Mouse (Mus musculus) neural tube, embryonic 15.5 days (tissue): ENCODE measurements around the gene Tex46. TPM values are rescaled to one million over a fixed set of nuclear protein-coding genes. Genes with fewer than 3 reads are reported as not detected.
A peak's percentile ranks its signal among the peaks of the same experiment; 100 is the strongest.

Source experiments
- ATAC-seq: fragments of 200-750 bp; cut with Nextera tagmentation; 2 replicates; pipeline ENCODE4 v1.8.0; 2017; ENCODE audit warnings: mild to moderate bottlenecking, moderate TSS enrichment, moderate library complexity; ENCODE audit not compliant: low FRiP score
- H3K27ac ChIP-seq: fragments of 300-500 bp; sonication (generic); replicated peaks from 2 replicates; pipeline ENCODE4 v1.5.1; 2015; ENCODE audit warnings: mild to moderate bottlenecking, inconsistent platforms
- H3K27me3 ChIP-seq: fragments of 300-500 bp; sonication (generic); replicated peaks from 2 replicates; pipeline ENCODE4 v1.6.1; 2015; ENCODE audit warnings: inconsistent platforms
- H3K36me3 ChIP-seq: fragments of 300-500 bp; sonication (generic); 2 replicates; pipeline ENCODE4 v1.6.1; 2015; ENCODE audit warnings: inconsistent platforms
- H3K4me1 ChIP-seq: fragments of 300-500 bp; sonication (generic); 2 replicates; pipeline ENCODE4 v1.6.1; 2015; ENCODE audit warnings: inconsistent platforms
- H3K4me2 ChIP-seq: fragments of 300-500 bp; sonication (generic); 2 replicates; pipeline ENCODE4 v1.6.1; 2015; ENCODE audit warnings: inconsistent platforms, mild to moderate bottlenecking, moderate library complexity
- H3K4me3 ChIP-seq: fragments of 300-500 bp; sonication (generic); replicated peaks from 2 replicates; pipeline ENCODE4 v1.5.1; 2015; ENCODE audit warnings: mild to moderate bottlenecking, inconsistent platforms
- H3K9ac ChIP-seq: fragments of 300-500 bp; sonication (generic); replicated peaks from 2 replicates; pipeline ENCODE4 v1.6.1; 2015; ENCODE audit warnings: mild to moderate bottlenecking, inconsistent platforms
- H3K9me3 ChIP-seq: fragments of 300-500 bp; sonication (generic); replicated peaks from 2 replicates; pipeline ENCODE4 v1.6.1; 2016; ENCODE audit warnings: inconsistent platforms
- WGBS: fragments of 180-500 bp; shearing (Covaris S2); methylation state at CpG from one replicate; pipeline ENCODE4 v1.1.7; 2015; ENCODE audit warnings: mixed read lengths; 5-methylcytosine and 5-hydroxymethylcytosine counted together
- polyA plus RNA-seq: library from polyadenylated mRNA; unstranded; fragments of >200 nt; fragmentation: Nextera tagmentation; extraction: Ambion mirVana; gene quantifications from 2 replicates; pipeline ENCODE4 v1.2.1, GENCODE M21; 2015

The Tex46 gene
- polyA plus RNA-seq, 1 experiment from 2014 or later: not detected

DNA sequence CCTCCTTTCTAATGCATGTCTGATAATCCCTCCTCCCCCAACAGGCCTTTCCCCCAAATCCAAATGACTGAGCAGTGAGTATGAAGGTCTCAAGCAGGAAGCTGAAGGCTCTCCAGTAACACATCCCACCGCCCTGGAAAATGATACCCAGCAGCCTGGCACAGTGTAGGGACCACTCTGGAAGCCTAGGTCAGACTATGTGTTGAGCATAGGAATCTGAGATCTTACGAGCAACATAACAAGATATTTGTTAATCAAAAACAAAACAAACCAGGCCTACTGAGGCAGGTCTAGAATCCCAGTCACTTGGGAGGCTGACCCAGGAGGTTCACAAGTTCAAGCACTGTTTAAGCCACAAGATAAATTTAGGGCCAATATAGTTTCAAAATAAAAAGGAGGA, 9.7 kb upstream of the Tex46 start:
- H3K4me3 ChIP-seq: peak overlapping the region; percentile 67
- WGBS: 86% methylated on average over 2 of the region's 2 CpGs
- peak overlapping the region; percentile 68 for H3K4me2 ChIP-seq
- H3K27ac ChIP-seq: peak overlapping the region; percentile 96; the same call in 1 of the 2 replicates
- H3K9ac ChIP-seq: peak overlapping the region; percentile 98; the same call in 1 of the 2 replicates
- no peaks in the 10 kb centered on the region for H3K27me3 ChIP-seq
- no peaks in the 10 kb centered on the region for H3K36me3 ChIP-seq
- ATAC-seq: no peak
- peaks cover 23% of the 10 kb centered on the region for H3K4me1 ChIP-seq
- no peaks in the 10 kb centered on the region for H3K9me3 ChIP-seq

DNA sequence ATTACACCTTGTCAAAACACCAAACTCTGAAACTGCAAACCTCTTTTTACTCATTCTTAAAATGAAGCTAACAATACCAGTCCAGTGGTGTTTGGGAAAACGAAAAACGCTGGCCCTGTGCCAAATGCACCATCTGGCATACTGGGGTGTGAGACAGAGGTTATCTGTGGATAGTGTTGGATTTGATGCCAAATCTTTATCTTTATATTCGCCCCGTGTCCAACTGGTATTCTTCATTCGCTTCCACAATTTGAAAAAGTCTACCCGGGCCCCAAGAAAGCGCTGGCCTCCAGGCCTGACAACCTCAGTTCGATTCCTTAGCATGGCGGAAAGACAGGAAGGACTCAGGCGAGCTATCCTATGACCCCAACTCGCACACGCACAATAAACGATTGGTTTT, 8.8 kb upstream of the Tex46 start:
- H3K9me3 ChIP-seq: no peaks in the 10 kb centered on the region
- under 1% methylated on average over 13 of the region's 13 CpGs for WGBS
- H3K36me3 ChIP-seq: no peaks in the 10 kb centered on the region
- no peak for ATAC-seq
- peaks cover 23% of the 10 kb centered on the region for H3K4me1 ChIP-seq
- H3K4me3 ChIP-seq: peak overlapping the region; percentile 67
- H3K4me2 ChIP-seq: peak overlapping the region; percentile 68
- peak overlapping the region; percentile 96 for H3K27ac ChIP-seq
- H3K9ac ChIP-seq: peak overlapping the region; percentile 98
- no peaks in the 10 kb centered on the region for H3K27me3 ChIP-seq

DNA sequence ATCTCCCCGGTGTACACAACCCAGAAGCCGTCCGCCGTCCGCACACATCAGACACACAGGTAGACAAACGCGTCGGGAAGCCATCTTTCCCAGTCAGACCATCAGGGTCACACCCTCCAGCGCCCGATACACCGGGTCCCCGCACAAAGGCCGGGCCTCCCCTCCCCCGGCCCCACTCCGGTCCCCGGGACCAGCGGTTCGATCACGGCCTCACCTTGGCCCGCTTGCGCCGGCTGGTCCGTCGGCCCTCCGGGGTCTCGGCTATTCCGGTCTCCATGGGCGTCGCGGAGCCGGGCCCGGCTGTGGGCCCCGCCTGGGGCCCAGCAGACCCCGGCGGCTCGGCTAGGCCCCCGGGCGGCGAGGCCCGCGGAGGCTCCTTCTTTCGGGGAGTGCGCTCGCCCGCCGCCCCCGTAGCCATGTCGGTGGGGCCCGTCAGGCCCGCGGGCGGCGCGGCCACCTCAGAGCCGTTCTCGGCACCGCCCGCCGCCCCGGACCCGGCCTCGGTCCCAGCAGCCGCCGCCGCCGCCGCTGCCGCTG, 8.2 kb upstream of the Tex46 start:
- no peaks in the 10 kb centered on the region for H3K36me3 ChIP-seq
- peak; percentile 53 for ATAC-seq
- H3K9ac ChIP-seq: peak overlapping the region; percentile 98
- peak overlapping the region; percentile 67 for H3K4me3 ChIP-seq
- H3K27me3 ChIP-seq: no peaks in the 10 kb centered on the region
- WGBS: under 1% methylated on average over 47 of the region's 68 CpGs
- peak overlapping the region; percentile 68 for H3K4me2 ChIP-seq
- peak overlapping the region; percentile 96 for H3K27ac ChIP-seq
- H3K4me1 ChIP-seq: peaks cover 23% of the 10 kb centered on the region
- H3K9me3 ChIP-seq: no peaks in the 10 kb centered on the region

DNA sequence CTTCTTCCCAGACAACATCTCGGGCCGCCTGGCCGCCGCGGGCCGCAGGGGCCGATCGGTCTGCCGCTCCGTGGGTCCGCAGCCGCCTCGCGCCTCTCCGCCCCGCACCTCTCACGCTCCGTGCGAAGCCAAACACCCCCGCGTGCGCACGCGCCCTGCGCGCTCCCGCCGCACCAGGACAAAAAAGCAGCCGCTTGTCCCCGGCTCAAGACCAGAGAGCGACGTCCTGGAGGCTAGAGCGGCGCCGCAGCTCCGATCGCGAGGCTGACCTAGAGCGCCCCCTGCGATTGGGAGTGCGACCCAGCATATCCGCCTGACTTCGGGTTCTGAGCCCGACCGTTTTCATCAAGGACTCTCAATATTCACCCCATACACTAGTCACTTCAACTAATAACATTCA, 7.7 kb upstream of the Tex46 start, which contains the start of gene Kdm1a:
Gene Kdm1a (minus strand): TSS at position 156 of the 400 bp plus-strand sequence.
- ATAC-seq: peak; percentile 85
- Histone ChIP-seq H3K27ac (peak within 1 kb of the TSS; percentile 96), H3K4me2 (peak within 1 kb of the TSS; percentile 68), H3K9me3 (no peaks in the 10 kb centered on the region), H3K4me1 (peaks cover 21% of the 10 kb centered on the region), H3K9ac (peak within 1 kb of the TSS; percentile 98), H3K36me3 (no peaks in the 10 kb centered on the region), H3K4me3 (peak within 1 kb of the TSS; percentile 67), H3K27me3 (no peaks in the 10 kb centered on the region)
- WGBS: under 1% methylated on average over 40 of the region's 45 CpGs

DNA sequence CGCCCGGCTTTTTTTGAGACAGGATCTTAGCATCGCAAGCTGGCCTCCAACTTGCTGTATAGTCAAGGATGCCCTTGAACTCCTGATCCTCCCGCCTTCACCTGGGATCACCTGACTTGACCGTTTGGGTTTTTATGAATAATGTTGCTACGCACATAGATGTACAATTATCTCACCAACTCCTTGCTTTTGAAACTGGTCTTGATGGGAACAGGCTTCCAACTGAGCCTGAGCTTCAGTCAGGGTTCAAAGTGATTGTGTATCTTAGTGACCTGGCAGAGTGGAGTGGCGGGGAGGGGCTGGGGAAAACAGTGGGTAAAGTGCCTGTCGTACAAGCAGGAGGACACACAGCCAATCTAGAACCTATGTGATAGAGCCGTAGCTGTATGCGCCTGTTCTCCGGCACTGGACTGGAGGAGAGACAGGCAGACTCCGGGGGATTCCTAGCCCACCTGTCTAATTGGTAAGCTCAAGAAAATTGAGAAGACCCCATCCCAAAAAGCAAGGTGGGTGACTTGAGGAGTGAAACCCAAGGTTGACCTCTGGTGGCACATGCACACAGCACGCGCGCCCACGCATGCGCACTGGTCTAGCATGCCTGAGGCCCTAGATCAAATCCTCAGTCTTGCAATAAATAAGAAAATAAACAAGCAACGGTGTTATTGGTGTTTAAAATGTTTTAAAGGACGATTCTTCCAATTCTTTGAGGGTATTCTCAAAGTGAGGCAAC, 4.3 kb upstream of the Tex46 start:
- H3K9me3 ChIP-seq: no peaks in the 10 kb centered on the region
- no peak overlapping the region for H3K9ac ChIP-seq
- 93% methylated on average over 19 of the region's 19 CpGs for WGBS
- H3K27ac ChIP-seq: no peak overlapping the region
- no peak for ATAC-seq
- H3K36me3 ChIP-seq: no peaks in the 10 kb centered on the region
- H3K4me3 ChIP-seq: no peak overlapping the region
- H3K4me1 ChIP-seq: peaks cover 4% of the 10 kb centered on the region
- no peak overlapping the region for H3K4me2 ChIP-seq
- no peaks in the 10 kb centered on the region for H3K27me3 ChIP-seq

DNA sequence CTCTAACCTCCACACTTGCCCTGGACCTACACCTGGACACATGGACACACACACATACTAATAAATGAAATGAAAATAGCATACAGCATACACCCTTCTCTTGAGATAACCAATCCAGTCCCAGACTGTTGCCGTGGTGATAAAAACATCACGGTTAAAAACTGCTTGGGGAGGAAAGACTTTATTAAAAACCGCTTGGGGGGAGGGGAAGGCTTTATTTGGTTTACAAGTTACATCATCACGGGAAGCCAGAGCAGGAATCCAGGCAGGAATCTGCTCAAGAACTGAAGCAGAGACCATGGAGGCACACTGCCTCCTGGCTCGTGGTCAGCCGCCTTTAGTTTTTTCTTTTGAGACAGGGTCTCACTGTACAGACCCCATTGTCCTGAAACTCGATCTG, 3.4 kb downstream of the Tex46 start:
- Histone ChIP-seq H3K27ac (no peak overlapping the region), H3K4me3 (no peak overlapping the region), H3K27me3 (no peaks in the 10 kb centered on the region), H3K9me3 (no peaks in the 10 kb centered on the region), H3K9ac (no peak overlapping the region), H3K4me1 (no peaks in the 10 kb centered on the region), H3K4me2 (no peak overlapping the region), H3K36me3 (no peaks in the 10 kb centered on the region)
- no peak for ATAC-seq
- WGBS: 63% methylated on average over 7 of the region's 7 CpGs

DNA sequence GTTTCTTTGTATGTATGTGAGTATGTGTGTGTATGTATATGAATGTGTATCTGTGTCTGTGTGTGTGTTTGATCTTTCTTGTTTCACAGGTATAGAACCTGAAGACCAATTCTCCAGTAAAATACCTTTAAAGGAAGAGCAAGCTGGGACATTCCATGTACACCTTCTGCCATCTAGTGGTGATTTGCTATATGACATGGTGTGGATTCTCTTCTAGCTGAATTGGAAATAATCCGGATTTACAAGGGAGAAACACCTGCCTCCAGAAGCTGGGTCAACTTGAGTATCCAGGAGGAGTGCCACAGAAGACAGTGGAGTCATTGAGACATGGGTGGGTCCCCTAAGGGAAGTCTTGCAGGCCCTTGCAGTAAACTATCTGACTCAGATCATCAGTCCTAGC, 11.1 kb downstream of the Tex46 start:
- Histone ChIP-seq H3K27me3 (0 out of 2 replicates have a peak, but pooled peaks cover 8% of the 10 kb centered on the region), H3K4me1 (no peaks in the 10 kb centered on the region), H3K27ac (no peak overlapping the region), H3K9ac (no peak overlapping the region), H3K4me3 (no peak overlapping the region), H3K4me2 (no peak overlapping the region), H3K9me3 (no peaks in the 10 kb centered on the region), H3K36me3 (no peaks in the 10 kb centered on the region)
- 0% methylated on average over 1 of the region's 1 CpGs for WGBS
- no peak for ATAC-seq

DNA sequence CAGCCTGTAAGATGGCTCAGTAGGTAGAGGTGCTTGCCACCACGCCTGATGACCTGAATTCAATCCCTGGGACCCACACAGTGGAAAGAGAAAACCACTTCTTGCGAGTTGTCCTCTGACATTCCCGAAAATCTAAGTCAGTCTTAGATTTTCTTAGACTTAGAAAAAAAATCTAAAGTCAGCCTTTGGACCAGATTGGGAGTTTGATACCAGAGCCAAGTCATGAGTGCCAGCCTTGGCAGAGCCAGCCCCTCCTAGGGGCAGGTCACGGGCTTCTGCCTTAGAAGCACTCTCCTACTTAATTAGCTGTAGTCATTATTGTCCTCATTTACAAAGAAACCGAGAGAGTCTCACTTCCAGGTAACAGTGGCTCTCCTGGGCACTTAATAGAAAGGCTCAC, 11.7 kb downstream of the Tex46 start:
- no peak overlapping the region for H3K9ac ChIP-seq
- no peak overlapping the region for H3K4me2 ChIP-seq
- 0 out of 2 replicates have a peak, but pooled peaks cover 8% of the 10 kb centered on the region for H3K27me3 ChIP-seq
- no peak overlapping the region for H3K4me3 ChIP-seq
- no peak overlapping the region for H3K27ac ChIP-seq
- no peaks in the 10 kb centered on the region for H3K9me3 ChIP-seq
- H3K36me3 ChIP-seq: no peaks in the 10 kb centered on the region
- ATAC-seq: no peak
- 54% methylated on average over 5 of the region's 5 CpGs for WGBS
- no peaks in the 10 kb centered on the region for H3K4me1 ChIP-seq

DNA sequence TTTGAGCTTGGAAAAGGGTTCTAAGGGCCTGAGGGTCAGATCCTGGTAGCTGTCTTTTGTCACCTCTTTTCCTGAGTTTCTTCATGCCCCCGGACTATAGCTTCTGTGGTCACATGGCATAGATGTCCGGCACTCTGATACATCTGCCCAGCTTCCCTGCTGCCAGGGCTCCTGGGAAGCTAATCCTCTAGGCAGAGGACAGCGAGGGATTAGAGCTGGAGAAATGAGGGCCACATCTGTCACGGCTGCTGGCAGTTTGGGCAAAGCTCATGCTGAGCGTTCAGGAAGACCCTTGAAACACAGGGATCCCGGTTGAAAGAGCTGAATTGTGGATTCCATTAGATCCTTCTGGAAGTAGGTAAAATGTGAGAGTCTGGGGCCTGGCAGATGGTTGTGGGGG, 12.2 kb downstream of the Tex46 start, which contains the start of gene Lactbl1:
Gene Lactbl1 (plus strand): TSS at position 234 of the 400 bp plus-strand sequence.
- WGBS: 51% methylated on average over 6 of the region's 6 CpGs
- Histone ChIP-seq H3K4me2 (no peak within 1 kb of the TSS), H3K27me3 (0 out of 2 replicates have a peak, but pooled peaks cover 8% of the 10 kb centered on the region), H3K4me1 (no peaks in the 10 kb centered on the region), H3K9me3 (no peaks in the 10 kb centered on the region), H3K36me3 (no peaks in the 10 kb centered on the region), H3K27ac (no peak within 1 kb of the TSS), H3K9ac (no peak within 1 kb of the TSS), H3K4me3 (no peak within 1 kb of the TSS)
- ATAC-seq: no peak

DNA sequence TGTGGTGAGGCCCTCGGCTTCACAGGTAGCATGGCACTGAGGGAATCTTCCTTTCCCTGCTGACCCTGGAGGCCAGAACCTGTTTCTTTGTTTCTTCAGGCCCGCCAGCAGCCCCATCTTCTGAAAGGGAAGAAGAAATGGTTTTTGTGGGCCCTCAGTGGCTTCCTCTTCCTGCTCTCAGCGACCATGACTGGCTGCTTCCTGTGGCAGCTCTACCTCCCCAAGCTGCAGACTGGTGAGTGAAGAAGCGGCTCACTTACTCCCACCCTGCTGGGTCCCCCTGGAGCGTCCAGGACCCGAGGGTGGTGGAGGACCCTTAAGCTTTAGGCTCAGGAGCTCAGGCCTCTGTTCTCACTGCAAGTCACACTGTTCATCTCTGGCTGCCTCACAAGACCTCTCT, 16.4 kb downstream of the Tex46 start:
- H3K4me2 ChIP-seq: no peak overlapping the region
- no peaks in the 10 kb centered on the region for H3K9me3 ChIP-seq
- H3K36me3 ChIP-seq: no peaks in the 10 kb centered on the region
- 71% methylated on average over 6 of the region's 6 CpGs for WGBS
- 0 out of 2 replicates have a peak, but pooled peaks cover 8% of the 10 kb centered on the region for H3K27me3 ChIP-seq
- H3K27ac ChIP-seq: no peak overlapping the region
- no peak overlapping the region for H3K4me3 ChIP-seq
- H3K4me1 ChIP-seq: no peaks in the 10 kb centered on the region
- H3K9ac ChIP-seq: no peak overlapping the region
- no peak for ATAC-seq

DNA sequence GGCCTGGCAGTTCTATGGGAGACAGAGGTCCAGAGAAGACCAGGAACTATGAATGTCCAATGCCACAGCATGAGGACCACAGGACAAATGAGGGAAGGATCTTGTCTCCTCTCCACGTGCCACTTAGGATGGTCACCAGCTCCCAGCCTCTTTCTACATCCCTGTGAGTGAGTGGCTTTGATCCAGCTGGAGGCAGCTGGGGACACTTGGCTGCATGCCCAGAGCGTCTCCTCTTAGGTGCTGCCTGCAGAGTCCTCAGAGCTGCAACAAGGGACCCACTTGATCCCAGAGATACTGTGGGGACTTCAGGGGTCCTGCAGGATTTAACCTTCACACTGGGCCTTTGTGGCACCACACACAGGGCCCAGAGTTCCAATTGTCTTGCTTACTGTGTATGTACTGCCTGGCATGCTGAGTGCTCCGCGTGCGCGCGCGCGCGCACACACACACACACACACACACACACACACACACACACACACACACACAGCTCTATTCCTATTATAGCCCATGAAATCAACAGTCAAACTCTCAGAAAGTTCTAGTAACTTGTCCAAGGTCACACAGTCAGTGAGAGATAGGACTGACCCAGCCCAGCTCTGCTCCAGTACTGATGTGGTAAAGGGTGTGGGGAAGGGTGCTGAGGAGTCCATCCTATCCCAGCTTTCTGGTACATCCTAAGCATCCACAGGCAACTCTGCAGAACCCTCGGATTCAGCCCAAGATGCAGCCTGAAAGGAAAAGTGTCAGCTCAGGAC, 21.2 kb downstream of the Tex46 start:
- no peak overlapping the region for H3K9ac ChIP-seq
- H3K4me3 ChIP-seq: no peak overlapping the region
- H3K36me3 ChIP-seq: no peaks in the 10 kb centered on the region
- no peak for ATAC-seq
- H3K27me3 ChIP-seq: peaks cover 2% of the 10 kb centered on the region; the same call in 1 of the 2 replicates
- H3K4me2 ChIP-seq: no peak overlapping the region
- no peaks in the 10 kb centered on the region for H3K9me3 ChIP-seq
- H3K4me1 ChIP-seq: no peaks in the 10 kb centered on the region
- H3K27ac ChIP-seq: no peak overlapping the region
- 75% methylated on average over 11 of the region's 11 CpGs for WGBS
